Mouse (Mus musculus) limb, embryonic 14.5 days (tissue): ENCODE measurements around the gene Kbtbd4. TPM values are rescaled to one million over a fixed set of nuclear protein-coding genes. Genes with fewer than 3 reads are reported as not detected.

ENCODE experiments used
- ATAC-seq: fragments of 200-750 bp; cut with Nextera tagmentation; 2 replicates; pipeline ENCODE4 v1.8.0; 2017; ENCODE audit warnings: low read depth, moderate number of reproducible peaks, moderate TSS enrichment; ENCODE audit not compliant: low FRiP score
- DNase-seq: peaks from one replicate; pipeline ENCODE4 v3.0.0-alpha.2; 2015; ENCODE audit warnings: low spot score
- H3K27ac ChIP-seq: fragments of 300-500 bp; sonication (generic); replicated peaks from 2 replicates; pipeline ENCODE4 v1.5.1; 2014; ENCODE audit warnings: low read depth, mild to moderate bottlenecking, low read length, moderate library complexity, mixed read lengths
- H3K27me3 ChIP-seq: fragments of 300-500 bp; sonication (generic); 2 replicates; pipeline ENCODE4 v1.6.1; 2014; ENCODE audit warnings: low read length, mixed read lengths; ENCODE audit not compliant: control insufficient read depth, insufficient read depth
- H3K36me3 ChIP-seq: fragments of 300-500 bp; sonication (generic); 2 replicates; pipeline ENCODE4 v1.6.1; 2014; ENCODE audit warnings: mild to moderate bottlenecking, low read length, moderate library complexity, mixed read lengths; ENCODE audit not compliant: control insufficient read depth, insufficient read depth
- H3K4me1 ChIP-seq: fragments of 300-500 bp; sonication (generic); 2 replicates; pipeline ENCODE4 v1.6.1; 2014; ENCODE audit warnings: antibody characterized with exemption, low read length, mixed read lengths; ENCODE audit not compliant: control insufficient read depth, insufficient read depth
- H3K4me2 ChIP-seq: fragments of 300-500 bp; sonication (generic); replicated peaks from 2 replicates; pipeline ENCODE4 v1.6.1; 2014; ENCODE audit warnings: low read depth, mild to moderate bottlenecking, low read length, moderate library complexity; ENCODE audit not compliant: severe bottlenecking
- H3K4me3 ChIP-seq: fragments of 300-500 bp; sonication (generic); replicated peaks from 2 replicates; pipeline ENCODE4 v1.5.1; 2014; ENCODE audit warnings: low read length
- H3K9ac ChIP-seq: fragments of 300-500 bp; sonication (generic); 2 replicates; pipeline ENCODE4 v1.6.1; 2014; ENCODE audit warnings: mild to moderate bottlenecking, low read depth, low read length, moderate library complexity; ENCODE audit not compliant: severe bottlenecking
- H3K9me3 ChIP-seq: fragments of 300-500 bp; sonication (generic); 2 replicates; pipeline ENCODE4 v1.6.1; 2016; ENCODE audit warnings: low read length; ENCODE audit not compliant: control insufficient read depth
- POLR2A ChIP-seq: fragments of 200-500 bp; IDR thresholded peaks from 2 replicates; pipeline ENCODE4 v1.8.0; 2012; ENCODE audit warnings: inconsistent platforms, mild to moderate bottlenecking, moderate library complexity, borderline replicate concordance; ENCODE audit not compliant: insufficient read depth, insufficient read length; ENCODE audit errors: extremely low read depth
- WGBS: fragments of 180-500 bp; shearing (Covaris S2); extraction: QIAGEN DNeasy Blood & Tissue Kit; methylation state at CpG from one replicate; pipeline ENCODE4 v1.1.7; 2014; 5-methylcytosine and 5-hydroxymethylcytosine counted together
- polyA plus RNA-seq, 2 experiments: library from polyadenylated mRNA; depleted of rRNA in 1 of 2; stranded (reverse) in 1 of 2; unstranded in 1 of 2; fragments of >200 nt; fragmentation: Nextera tagmentation in 1 of 2; extraction: Ambion mirVana in 1 of 2; gene quantifications; 2 replicates each; pipeline versions ENCODE4 v1.2.1 to v1.2.3; 2012 to 2014

The Kbtbd4 gene
- polyA plus RNA-seq, 2 experiments: 25.5 to 30.5 TPM

- 92% methylated on average over 2 of the region's 2 CpGs for WGBS
- ATAC-seq: no peak
- H3K4me2 ChIP-seq: no peak overlapping the region
Measured at GRCm38 (mm10) chr2:90906721-90907120, 2.2 kb downstream of the Kbtbd4 start.

GRCm38 (mm10) chr2:90910861-90911260, 6.3 kb downstream of the Kbtbd4 start:
- 74% methylated on average over 1 of the region's 1 CpGs for WGBS
- Histone ChIP-seq H3K27ac (no peak overlapping the region), H3K4me2 (no peak overlapping the region), H3K9me3 (no peaks in the 10 kb centered on the region), H3K27me3 (no peaks in the 10 kb centered on the region), H3K4me3 (no peak overlapping the region), H3K4me1 (peaks cover 5% of the 10 kb centered on the region; the same call in 1 of the 2 replicates), H3K36me3 (peaks cover 76% of the 10 kb centered on the region), H3K9ac (no peak overlapping the region)
- no peak for TF ChIP-seq POLR2A
- no peak for DNase-seq
- ATAC-seq: no peak

More at GRCm38 (mm10) chr2:90906721-90907120, 2.2 kb downstream of the Kbtbd4 start:
- no peak overlapping the region for H3K9ac ChIP-seq
- no peaks in the 10 kb centered on the region for H3K9me3 ChIP-seq
- no peaks in the 10 kb centered on the region for H3K27me3 ChIP-seq
- H3K4me3 ChIP-seq: no peak overlapping the region
- no peak for TF ChIP-seq POLR2A
- peaks cover 13% of the 10 kb centered on the region for H3K4me1 ChIP-seq
- H3K27ac ChIP-seq: no peak overlapping the region
- DNase-seq: no peak
- peaks cover 66% of the 10 kb centered on the region for H3K36me3 ChIP-seq

GRCm38 (mm10) chr2:90911668-90912067, 7.1 kb downstream of the Kbtbd4 start:
- Histone ChIP-seq H3K9ac (no peak overlapping the region), H3K4me3 (no peak overlapping the region), H3K4me1 (peaks cover 9% of the 10 kb centered on the region), H3K27me3 (no peaks in the 10 kb centered on the region), H3K27ac (no peak overlapping the region), H3K9me3 (no peaks in the 10 kb centered on the region), H3K36me3 (peaks cover 73% of the 10 kb centered on the region), H3K4me2 (no peak overlapping the region)
- no peak for TF ChIP-seq POLR2A
- no peak for ATAC-seq
- no peak for DNase-seq
- 81% methylated on average over 1 of the region's 1 CpGs for WGBS

- H3K9me3 ChIP-seq: no peaks in the 10 kb centered on the region
- DNase-seq (peak; percentile 68), ATAC-seq (no peak)
- H3K4me3 ChIP-seq: no peak overlapping the region
- no peak overlapping the region; the same call in 1 of the 2 replicates for H3K27ac ChIP-seq
- peaks cover 58% of the 10 kb centered on the region for H3K36me3 ChIP-seq
- no peak overlapping the region for H3K4me2 ChIP-seq
- H3K4me1 ChIP-seq: peaks cover 15% of the 10 kb centered on the region
- H3K9ac ChIP-seq: no peak overlapping the region
- no peak for TF ChIP-seq POLR2A
- WGBS: 76% methylated on average over 2 of the region's 2 CpGs
- H3K27me3 ChIP-seq: no peaks in the 10 kb centered on the region
Measured at GRCm38 (mm10) chr2:90913671-90914070, 9.1 kb downstream of the Kbtbd4 start.

GRCm38 (mm10) chr2:90915516-90915915, 11.0 kb downstream of the Kbtbd4 start:
- TF ChIP-seq POLR2A: no peak
- peaks cover 15% of the 10 kb centered on the region for H3K4me1 ChIP-seq
- no peak overlapping the region for H3K4me3 ChIP-seq
- H3K27me3 ChIP-seq: no peaks in the 10 kb centered on the region
- no peak overlapping the region for H3K9ac ChIP-seq
- no peak overlapping the region for H3K4me2 ChIP-seq
- ATAC-seq (no peak), DNase-seq (no peak)
- H3K9me3 ChIP-seq: no peaks in the 10 kb centered on the region
- H3K36me3 ChIP-seq: peaks cover 40% of the 10 kb centered on the region
- H3K27ac ChIP-seq: no peak overlapping the region
- whole genome bisulfite sequencing: 90% methylated on average over 1 of the region's 1 CpGs
